Mouse (Mus musculus): ENCODE measurements around the gene Lyl1. TPM values are rescaled to one million over a fixed set of nuclear protein-coding genes. Genes with fewer than 3 reads are reported as not detected.
A peak's percentile ranks its signal among the peaks of the same experiment; 100 is the strongest.

The Lyl1 gene
- polyA plus RNA-seq, 1 experiment = 8.2 TPM

- Histone ChIP-seq H3K36me3 (ENCODE audit: control insufficient read depth, insufficient read depth, low read length) (peaks cover 18% of the 10 kb centered on the region; the same call in 1 of the 2 replicates), H3K27me3 (ENCODE audit: control insufficient read depth, insufficient read depth, low read length) (no peaks in the 10 kb centered on the region), H3K27ac (ENCODE audit: insufficient read depth, low read depth, low read length) (peak overlapping the region; percentile 76), H3K4me1 (ENCODE audit: control insufficient read depth, insufficient read depth, insufficient read length, low read length) (peaks cover 18% of the 10 kb centered on the region), H3K4me3 (ENCODE audit: low read depth, low read length) (peak overlapping the region; percentile 76)
- TF ChIP-seq POLR2A (IDR thresholded peaks at IDR 0.05; ENCODE audit: low read depth, low read length) (no peak), CTCF (IDR thresholded peaks at IDR 0.05; ENCODE audit: extremely low read depth, insufficient read length, insufficient replicate concordance, low read depth, low read length) (no peak)
- under 1% methylated on average over 46 of the region's 47 CpGs for WGBS
Measured at GRCm38 (mm10) chr8:84689091-84689915, 12.0 kb upstream of the Lyl1 start.

- Histone ChIP-seq H3K4me3 (ENCODE audit: low read depth, low read length) (no peak overlapping the region), H3K4me1 (ENCODE audit: control insufficient read depth, insufficient read depth, insufficient read length, low read length) (peaks cover 5% of the 10 kb centered on the region), H3K27ac (ENCODE audit: insufficient read depth, low read depth, low read length) (no peak overlapping the region), H3K36me3 (ENCODE audit: control insufficient read depth, insufficient read depth, low read length) (peaks cover 36% of the 10 kb centered on the region), H3K27me3 (ENCODE audit: control insufficient read depth, insufficient read depth, low read length) (no peaks in the 10 kb centered on the region)
- no peak for TF ChIP-seq POLR2A (IDR thresholded peaks at IDR 0.05; ENCODE audit: low read depth, low read length)
- no peak for TF ChIP-seq CTCF (IDR thresholded peaks at IDR 0.05; ENCODE audit: extremely low read depth, insufficient read length, insufficient replicate concordance, low read depth, low read length)
- WGBS = 82% methylated on average over 4 of the region's 4 CpGs
Measured at GRCm38 (mm10) chr8:84693332-84693731, 7.9 kb upstream of the Lyl1 start.

- Histone ChIP-seq H3K4me3 (ENCODE audit: low read depth, low read length) (no peak overlapping the region), H3K27ac (ENCODE audit: insufficient read depth, low read depth, low read length) (no peak overlapping the region), H3K36me3 (ENCODE audit: control insufficient read depth, insufficient read depth, low read length) (peaks cover 43% of the 10 kb centered on the region), H3K27me3 (ENCODE audit: control insufficient read depth, insufficient read depth, low read length) (no peaks in the 10 kb centered on the region), H3K4me1 (ENCODE audit: control insufficient read depth, insufficient read depth, insufficient read length, low read length) (0 out of 2 replicates have a peak, but pooled peaks cover 2% of the 10 kb centered on the region)
- 88% methylated on average over 6 of the region's 6 CpGs for WGBS
- TF ChIP-seq CTCF (IDR thresholded peaks at IDR 0.05; ENCODE audit: extremely low read depth, insufficient read length, insufficient replicate concordance, low read depth, low read length) (no peak), POLR2A (IDR thresholded peaks at IDR 0.05; ENCODE audit: low read depth, low read length) (no peak)
Measured at GRCm38 (mm10) chr8:84695140-84695539, 6.1 kb upstream of the Lyl1 start.

GRCm38 (mm10) chr8:84697166-84698130 is 3.8 kb upstream of the Lyl1 start:
- H3K36me3 ChIP-seq (ENCODE audit: control insufficient read depth, insufficient read depth, low read length) = peaks cover 36% of the 10 kb centered on the region

GRCm38 (mm10) chr8:84698288-84698687 is 3.0 kb upstream of the Lyl1 start:
- no peaks in the 10 kb centered on the region for H3K27me3 ChIP-seq (ENCODE audit: control insufficient read depth, insufficient read depth, low read length)
- H3K4me1 ChIP-seq (ENCODE audit: control insufficient read depth, insufficient read depth, insufficient read length, low read length) = 0 out of 2 replicates have a peak, but pooled peaks cover 6% of the 10 kb centered on the region
- no peak overlapping the region for H3K27ac ChIP-seq (ENCODE audit: insufficient read depth, low read depth, low read length)
- WGBS = 90% methylated on average over 5 of the region's 5 CpGs
- TF ChIP-seq CTCF (IDR thresholded peaks at IDR 0.05; ENCODE audit: extremely low read depth, insufficient read length, insufficient replicate concordance, low read depth, low read length) (no peak), POLR2A (IDR thresholded peaks at IDR 0.05; ENCODE audit: low read depth, low read length) (no peak)
- H3K4me3 ChIP-seq (ENCODE audit: low read depth, low read length) = no peak overlapping the region
- H3K36me3 ChIP-seq (ENCODE audit: control insufficient read depth, insufficient read depth, low read length) = peaks cover 34% of the 10 kb centered on the region

More at GRCm38 (mm10) chr8:84697166-84698130, 3.8 kb upstream of the Lyl1 start:
- Histone ChIP-seq H3K27me3 (ENCODE audit: control insufficient read depth, insufficient read depth, low read length) (no peaks in the 10 kb centered on the region), H3K4me3 (ENCODE audit: low read depth, low read length) (no peak overlapping the region), H3K27ac (ENCODE audit: insufficient read depth, low read depth, low read length) (no peak overlapping the region), H3K4me1 (ENCODE audit: control insufficient read depth, insufficient read depth, insufficient read length, low read length) (0 out of 2 replicates have a peak, but pooled peaks cover 2% of the 10 kb centered on the region)
- peak; percentile 9; the same call in 1 of the 2 replicates for TF ChIP-seq CTCF (IDR thresholded peaks at IDR 0.05; ENCODE audit: extremely low read depth, insufficient read length, insufficient replicate concordance, low read depth, low read length)
- TF ChIP-seq POLR2A (IDR thresholded peaks at IDR 0.05; ENCODE audit: low read depth, low read length) = no peak
- 90% methylated on average over 14 of the region's 14 CpGs for WGBS

GRCm38 (mm10) chr8:84698929-84699401 is 2.3 kb upstream of the Lyl1 start:
- Histone ChIP-seq H3K4me1 (ENCODE audit: control insufficient read depth, insufficient read depth, insufficient read length, low read length) (peaks cover 10% of the 10 kb centered on the region; the same call in 1 of the 2 replicates), H3K27ac (ENCODE audit: insufficient read depth, low read depth, low read length) (peak overlapping the region; percentile 8; the same call in 1 of the 2 replicates), H3K36me3 (ENCODE audit: control insufficient read depth, insufficient read depth, low read length) (peaks cover 28% of the 10 kb centered on the region), H3K27me3 (ENCODE audit: control insufficient read depth, insufficient read depth, low read length) (no peaks in the 10 kb centered on the region), H3K4me3 (ENCODE audit: low read depth, low read length) (no peak overlapping the region)
- TF ChIP-seq CTCF (IDR thresholded peaks at IDR 0.05; ENCODE audit: extremely low read depth, insufficient read length, insufficient replicate concordance, low read depth, low read length) (no peak), POLR2A (IDR thresholded peaks at IDR 0.05; ENCODE audit: low read depth, low read length) (no peak)
- 76% methylated on average over 9 of the region's 9 CpGs for WGBS
